Mouse (Mus musculus): ENCODE results near the gene Vmn2r89.

DNA sequence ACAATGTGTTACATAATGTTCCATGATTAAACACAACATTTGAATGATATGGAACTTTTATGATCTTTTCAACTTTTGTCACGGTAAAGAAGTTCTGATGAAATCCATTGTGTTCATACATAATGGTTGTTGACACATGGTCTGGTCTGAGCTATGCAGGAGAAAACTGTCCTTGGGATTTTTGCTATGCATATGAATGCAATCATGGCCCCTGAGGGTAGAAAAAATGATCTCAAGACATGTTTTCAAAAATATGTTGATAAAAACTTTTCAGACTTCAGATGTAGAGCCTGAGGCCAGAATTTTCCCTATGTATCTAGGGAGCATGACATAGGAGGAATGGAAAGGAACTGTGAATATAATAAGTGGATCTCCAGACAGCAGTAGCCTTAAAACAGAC, 41.1 kb upstream of the Vmn2r89 start, which contains the start of gene Vmn2r88:
- TF ChIP-seq CTCF (IDR thresholded peaks at IDR 0.05; ENCODE audit: borderline replicate concordance, control insufficient read depth, extremely low read depth, insufficient read depth, low read length, poor library complexity) = no peak
- no peak for TF ChIP-seq POLR2A (IDR thresholded peaks at IDR 0.05; ENCODE audit: control insufficient read depth, extremely low read depth, insufficient read depth, low read length, poor library complexity)
